Mouse (Mus musculus) testis, postnatal 14 days (tissue): ENCODE measurements around the gene Rraga.

Source experiments
- DNase-seq: peaks from one replicate; pipeline ENCODE4 v3.0.0; 2021; ENCODE audit warnings: low spot score

The Rraga gene

GRCm38 (mm10) chr4:86575283-86575983, at the start of gene Rraga:
Rraga (plus strand) TSS chr4:86575668.
- DNase-seq = peak; percentile 94

GRCm38 (mm10) chr4:86527162-86528136, 48.0 kb upstream of the Rraga start:
- peak; percentile 18 for DNase-seq

GRCm38 (mm10) chr4:86529161-86529560, 46.3 kb upstream of the Rraga start:
- DNase-seq = no peak

- DNase-seq = no peak
These were observed 41.9 kb upstream of the Rraga start for GRCm38 (mm10) chr4:86533406-86534090.

GRCm38 (mm10) chr4:86534091-86534481, 41.4 kb upstream of the Rraga start:
- no peak for DNase-seq

- DNase-seq = no peak
These were observed 37.5 kb upstream of the Rraga start for GRCm38 (mm10) chr4:86537972-86538371.

GRCm38 (mm10) chr4:86538936-86539335, 36.5 kb upstream of the Rraga start:
- no peak for DNase-seq

DNA sequence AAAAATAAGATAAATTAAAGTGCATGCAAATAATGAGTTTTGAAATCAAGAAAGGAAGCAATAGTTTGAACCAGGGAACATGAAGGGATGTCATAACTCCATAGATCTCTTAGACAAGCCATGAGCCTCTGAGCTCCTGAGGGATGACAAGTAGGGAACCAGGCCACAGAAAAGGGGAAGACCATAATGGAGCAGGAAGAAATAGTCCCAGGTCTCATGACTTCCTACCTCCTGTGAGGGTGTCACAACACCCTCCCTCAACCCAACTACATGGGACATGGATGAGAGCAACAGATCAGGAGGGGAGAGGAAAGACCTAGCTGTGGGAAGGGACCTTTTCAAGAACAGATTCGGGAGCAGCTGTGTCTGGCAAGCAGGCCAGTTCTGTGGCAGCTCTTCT, 33.9 kb upstream of the Rraga start:
- DNase-seq = no peak

GRCm38 (mm10) chr4:86543999-86544398, 31.5 kb upstream of the Rraga start:
- DNase-seq = no peak

- DNase-seq = no peak
These were observed 29.9 kb upstream of the Rraga start for GRCm38 (mm10) chr4:86545615-86546014.

DNA sequence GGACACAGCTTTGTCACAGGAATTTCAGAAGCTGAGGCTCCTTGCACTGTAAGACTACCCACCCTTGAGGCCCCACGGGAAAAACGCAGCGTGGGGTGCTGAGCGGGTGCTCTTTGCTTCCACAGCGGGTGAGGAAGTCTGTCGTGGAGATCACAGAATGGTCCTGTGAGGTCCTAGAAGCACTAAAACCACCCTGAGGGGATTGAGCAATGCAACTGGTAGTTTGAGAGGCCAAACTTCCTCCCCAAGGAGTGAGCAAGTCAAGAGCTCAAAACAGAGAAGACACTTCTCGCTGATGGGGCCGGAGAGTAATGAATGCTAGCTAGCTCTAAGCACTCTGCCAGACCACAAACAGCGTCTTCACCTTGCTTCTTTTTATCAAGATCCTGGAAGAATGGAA, 27.1 kb upstream of the Rraga start:
- DNase-seq = no peak

DNA sequence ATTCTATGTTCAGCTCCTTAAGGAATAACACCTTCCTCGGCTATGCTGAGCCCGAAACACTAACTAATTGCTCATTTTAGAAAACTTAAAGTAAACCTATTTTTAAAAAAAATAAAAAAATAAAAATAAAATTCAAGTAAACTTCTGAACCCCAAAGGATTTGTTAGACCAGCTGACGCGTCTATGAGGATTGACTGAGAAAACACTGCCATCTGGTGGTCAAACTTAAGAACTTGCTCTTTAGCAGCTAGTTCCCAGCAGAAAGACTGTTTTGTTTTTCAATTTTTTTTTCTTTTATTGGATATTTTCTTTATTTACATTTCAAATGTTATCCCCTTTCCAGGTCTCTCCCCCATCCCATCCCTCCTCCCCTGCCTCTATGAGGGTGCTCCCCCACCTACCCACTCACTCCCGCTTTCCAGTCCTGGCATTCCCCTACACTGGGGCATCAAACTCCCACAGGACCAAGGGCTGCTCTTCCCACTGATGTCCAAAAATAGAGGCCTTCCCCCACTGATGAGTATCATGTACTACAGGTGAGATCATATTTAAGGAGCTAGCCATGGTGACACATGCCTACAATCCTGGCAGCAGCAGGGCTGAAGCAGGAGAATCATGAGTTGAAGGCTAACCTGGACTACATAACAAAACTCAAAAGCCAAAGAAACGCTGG, 20.3 kb upstream of the Rraga start:
- DNase-seq = no peak

DNA sequence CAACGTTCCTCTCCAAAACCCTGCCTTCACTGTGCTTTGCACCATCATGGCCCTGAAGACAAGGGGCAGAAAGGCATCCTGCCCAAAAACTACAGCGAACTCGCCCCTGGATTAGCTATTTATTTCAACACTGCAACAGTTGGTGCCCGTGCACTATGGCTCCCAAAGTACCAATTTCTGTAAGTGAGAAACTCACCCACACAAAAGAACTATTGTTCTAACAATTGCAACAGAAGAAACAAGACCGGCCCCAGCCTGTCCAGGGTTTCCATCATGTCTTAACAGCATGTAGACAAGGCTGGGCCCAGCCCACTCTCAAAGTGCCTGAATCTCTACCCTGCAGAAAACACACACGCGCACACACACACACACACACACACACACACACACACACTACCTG, 18.1 kb upstream of the Rraga start:
- no peak for DNase-seq

DNA sequence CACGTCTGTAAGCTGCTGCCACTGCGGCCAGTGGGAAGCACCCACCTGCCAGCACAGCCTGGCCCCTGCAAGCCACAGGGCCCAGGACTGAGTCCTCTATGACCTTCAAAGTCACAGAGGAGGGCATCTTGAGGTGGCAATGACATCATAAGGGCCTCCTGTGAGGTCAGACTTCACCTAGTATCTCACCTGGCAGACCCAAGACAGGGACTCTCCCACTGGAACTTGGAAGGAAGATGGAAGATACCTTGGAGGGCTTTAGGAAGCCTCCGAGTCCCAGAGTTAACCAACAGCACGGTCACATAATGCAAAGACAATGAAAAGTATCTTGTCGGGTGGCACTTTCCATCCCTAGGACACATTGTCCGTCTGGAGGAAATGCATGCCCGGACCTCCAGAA, 17.2 kb upstream of the Rraga start, which contains the start of gene Saxo1:
TSS of gene Saxo1 (minus strand) at position 101 of the 400 bp plus-strand sequence.
- DNase-seq = no peak

- DNase-seq = no peak
These were observed 16.5 kb upstream of the Rraga start for GRCm38 (mm10) chr4:86559006-86559405.

DNA sequence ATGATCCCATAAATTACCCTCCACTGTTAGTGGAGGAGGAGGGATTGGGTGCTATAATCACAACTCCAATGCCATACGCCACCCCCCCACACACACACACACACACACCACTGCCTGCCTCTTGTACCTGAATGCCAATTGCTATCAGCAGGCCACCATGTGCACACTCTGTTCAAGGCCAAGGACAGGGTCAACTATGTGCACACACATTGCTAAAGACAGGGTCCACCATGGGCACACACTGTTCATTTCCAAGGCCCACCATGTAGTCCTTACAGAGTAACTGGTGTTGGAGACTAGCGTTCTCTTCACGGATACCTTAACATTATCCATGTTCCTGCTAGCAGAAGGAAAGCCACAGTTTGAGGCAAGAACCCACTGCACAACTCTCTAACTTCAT, 14.4 kb upstream of the Rraga start:
- DNase-seq = no peak

GRCm38 (mm10) chr4:86574939-86575282, 557 bp upstream of the Rraga start:
- DNase-seq = no peak

DNA sequence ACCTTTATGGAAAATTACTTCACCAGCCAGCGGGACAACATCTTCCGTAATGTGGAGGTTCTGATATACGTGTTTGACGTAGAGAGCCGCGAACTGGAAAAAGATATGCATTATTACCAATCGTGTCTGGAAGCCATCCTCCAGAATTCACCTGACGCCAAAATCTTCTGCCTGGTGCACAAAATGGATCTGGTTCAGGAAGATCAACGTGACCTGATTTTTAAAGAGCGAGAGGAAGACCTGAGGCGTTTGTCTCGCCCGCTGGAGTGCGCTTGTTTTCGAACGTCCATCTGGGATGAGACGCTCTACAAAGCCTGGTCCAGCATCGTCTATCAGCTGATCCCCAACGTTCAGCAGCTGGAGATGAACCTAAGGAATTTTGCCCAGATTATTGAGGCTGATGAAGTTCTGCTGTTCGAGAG, 663 bp downstream of the Rraga start:
- DNase-seq = no peak

DNA sequence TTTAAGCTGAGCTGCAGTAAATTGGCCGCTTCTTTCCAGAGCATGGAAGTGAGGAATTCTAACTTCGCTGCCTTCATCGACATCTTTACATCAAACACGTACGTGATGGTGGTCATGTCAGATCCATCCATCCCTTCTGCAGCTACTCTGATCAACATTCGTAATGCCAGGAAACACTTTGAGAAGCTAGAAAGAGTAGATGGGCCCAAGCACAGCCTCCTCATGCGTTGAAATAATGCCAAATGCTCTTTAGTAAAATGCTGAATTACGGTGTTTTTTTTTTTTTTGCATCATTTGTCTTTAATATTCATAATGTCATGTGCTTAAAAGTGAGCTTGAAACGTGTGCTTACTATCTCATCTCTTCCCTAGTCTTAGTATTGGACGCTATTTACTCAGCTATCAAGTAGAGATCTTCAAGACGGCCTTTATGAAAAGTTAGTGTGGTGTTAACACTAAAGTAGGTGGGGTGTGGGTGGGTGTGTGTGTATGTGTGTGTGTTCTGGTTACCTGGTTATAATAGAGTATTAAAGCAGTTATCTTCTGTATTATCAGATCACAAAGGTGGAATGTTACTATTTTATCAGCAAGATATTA, 1.3 kb downstream of the Rraga start:
- no peak for DNase-seq

DNA sequence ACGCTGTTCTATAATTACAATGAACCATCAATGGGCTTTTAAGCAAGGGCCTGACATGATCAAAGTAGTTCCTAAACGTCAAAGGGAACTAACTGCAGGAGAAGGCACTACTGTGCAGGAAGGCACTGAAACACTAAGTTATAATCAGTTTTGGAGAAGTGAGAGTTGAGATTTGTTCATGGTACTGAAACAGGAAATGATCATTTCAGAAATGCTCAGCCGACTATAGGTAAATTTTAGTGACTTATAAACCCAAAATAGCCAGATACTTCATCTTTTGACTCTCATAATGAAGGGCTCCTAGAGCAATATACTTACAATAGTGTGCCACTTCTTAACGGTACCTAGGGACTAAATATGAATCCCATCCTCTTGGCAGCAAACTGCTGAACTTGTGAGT, 4.6 kb downstream of the Rraga start:
- no peak for DNase-seq

DNA sequence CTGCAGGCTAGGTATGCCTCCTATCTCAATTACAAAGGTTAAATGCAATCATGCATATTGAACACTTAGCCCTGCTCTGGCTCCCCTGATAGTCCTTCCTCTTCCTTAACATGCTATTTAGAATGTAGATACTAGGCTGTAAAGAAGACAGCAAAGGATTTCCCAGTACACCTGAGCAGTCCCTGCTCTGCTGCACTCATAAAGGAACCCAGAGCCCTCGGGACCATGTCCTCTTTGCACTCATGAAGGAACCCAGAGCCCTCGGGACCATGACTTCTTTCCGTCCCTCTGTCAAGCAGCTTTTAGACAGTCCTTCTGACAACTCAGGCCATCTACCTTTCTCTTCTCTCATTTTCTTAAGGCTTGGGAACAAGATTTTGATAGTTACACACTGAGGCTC, 5.1 kb downstream of the Rraga start:
- DNase-seq = no peak

DNA sequence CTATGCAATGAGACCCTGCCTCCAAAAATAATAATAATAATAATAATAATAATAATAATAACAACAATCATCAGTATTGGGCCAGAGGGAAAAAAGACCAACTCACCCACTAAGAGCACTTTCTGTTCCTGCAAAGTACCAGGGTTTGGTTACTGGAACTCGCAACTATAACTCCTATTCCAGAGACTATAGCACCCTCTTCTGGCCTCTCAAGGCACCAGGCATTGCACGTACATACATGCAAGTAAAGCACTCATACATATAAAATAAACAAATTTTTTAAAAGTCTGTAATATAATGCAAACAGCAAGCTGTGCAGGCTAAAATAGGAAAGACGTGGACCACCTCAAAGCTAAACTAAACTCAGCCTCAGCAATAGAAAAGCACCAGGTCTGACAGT, 12.8 kb downstream of the Rraga start:
- DNase-seq = no peak
